ENCODE assay signal across 11 mouse cellular contexts in genomic region chr7:141564561-141564960, GRCm38 (mm10). TPM values are rescaled to one million over a fixed set of nuclear protein-coding genes. Genes with fewer than 3 reads are reported as not detected.
DNase-seq lines count a peak whose midpoint lies in the region; ATAC-seq and TF ChIP-seq lines count a peak whose summit lies in the region.
"Had no signal": no experiment of that assay in that cellular context is flagged by ENCODE, and none has a peak within 500 bp of the region (broad histone marks: within the 10 kb centered on the region; RNA-seq: fewer than 3 reads in every experiment).

No protein-coding gene starts in this region.

- H3K36me3 ChIP-seq in heart, embryonic 13.5 days: peaks cover 12% of the 10 kb centered on the region
- H3K36me3 ChIP-seq in heart, adult 2 months (ENCODE audit: control insufficient read depth, insufficient read depth, low read length): no peaks in the 10 kb centered on the region
- no peaks in the 10 kb centered on the region; the same call in 1 of the 2 replicates for H3K36me3 ChIP-seq in neural tube, embryonic 12.5 days
- H3K36me3 ChIP-seq in stomach, embryonic 16.5 days (ENCODE audit: control insufficient read depth, insufficient read depth, low read length): no peaks in the 10 kb centered on the region

- no peak for ATAC-seq in heart, embryonic 13.5 days (ENCODE audit: extremely low read depth, insufficient number of reproducible peaks, low FRiP score, low TSS enrichment)
- no peak for ATAC-seq in neural tube, embryonic 12.5 days (ENCODE audit: low FRiP score, low read depth)
- ATAC-seq in stomach, embryonic 16.5 days (ENCODE audit: insufficient read depth, low FRiP score): no peak

- H3K4me2 ChIP-seq in heart, embryonic 13.5 days: peak overlapping the region; percentile 95; the same call in 1 of the 2 replicates
- 0 out of 2 replicates have a peak overlapping the region, but pooled peaks have one; percentile 26 for H3K4me2 ChIP-seq in neural tube, embryonic 12.5 days (replicated peaks)
- H3K4me2 ChIP-seq in stomach, embryonic 16.5 days (ENCODE audit: low read depth, low read length): peak overlapping the region; percentile 75; the same call in 1 of the 2 replicates

- no peak for TF ChIP-seq CTCF in heart, adult 2 months (IDR thresholded peaks at IDR 0.05)

- H3K4me3 ChIP-seq in heart, embryonic 13.5 days: 0 out of 2 replicates have a peak overlapping the region, but pooled peaks have one; percentile 4
- H3K4me3 ChIP-seq in heart, adult 2 months: no peak overlapping the region
- no peak overlapping the region for H3K4me3 ChIP-seq in neural tube, embryonic 12.5 days
- H3K4me3 ChIP-seq in stomach, embryonic 16.5 days (replicated peaks; ENCODE audit: low read length): no peak overlapping the region

- no peak for DNase-seq in heart, adult 2 months
- no peak for DNase-seq in neural tube, embryonic 10.5 days (ENCODE audit: extremely low spot score, low spot score)
- DNase-seq in fibroblast of lung, adult 2 months (ENCODE audit: low read depth): peak; percentile 81
- no peak for DNase-seq in right cerebral cortex, postnatal 25 days
- no peak for DNase-seq in layer of hippocampus, postnatal 25 days (ENCODE audit: extremely low spot score in 1 of 2, low spot score in 1 of 2)
- DNase-seq: gastrocnemius, postnatal 36 days; kidney, postnatal 10 days had no signal

- peak overlapping the region; percentile 62 for H3K9ac ChIP-seq in heart, embryonic 13.5 days
- H3K9ac ChIP-seq in heart, adult 2 months (ENCODE audit: low read depth, low read length): no peak overlapping the region
- no peak overlapping the region for H3K9ac ChIP-seq in neural tube, embryonic 12.5 days
- peak overlapping the region; percentile 33; the same call in 1 of the 2 replicates for H3K9ac ChIP-seq in stomach, embryonic 16.5 days (ENCODE audit: low read length)

- intact Hi-C loops in heart, adult 2 months (cut with DNase I): loop anchor here (5.0 kb wide), 2 partner anchors 48 to 338 kb away; no protein-coding TSS in a partner anchor

- no peak overlapping the region for H3K27ac ChIP-seq in heart, embryonic 13.5 days (replicated peaks)
- no peak overlapping the region for H3K27ac ChIP-seq in heart, adult 2 months
- no peak overlapping the region for H3K27ac ChIP-seq in neural tube, embryonic 12.5 days
- H3K27ac ChIP-seq in stomach, embryonic 16.5 days (ENCODE audit: low read length): peak overlapping the region; percentile 50
- H3K27ac ChIP-seq: macrophage had no signal

- H3K9me3 ChIP-seq in heart, embryonic 13.5 days: no peaks in the 10 kb centered on the region
- no peaks in the 10 kb centered on the region for H3K9me3 ChIP-seq in neural tube, embryonic 12.5 days
- H3K9me3 ChIP-seq in stomach, embryonic 16.5 days (replicated peaks; ENCODE audit: control insufficient read depth, low read length): no peaks in the 10 kb centered on the region

- peaks cover 9% of the 10 kb centered on the region for H3K79me2 ChIP-seq in heart, adult 2 months (replicated peaks; ENCODE audit: control insufficient read depth, insufficient read depth, low read length)

- no peaks in the 10 kb centered on the region for H3K27me3 ChIP-seq in heart, embryonic 13.5 days (replicated peaks)
- H3K27me3 ChIP-seq in heart, adult 2 months (ENCODE audit: control insufficient read depth, insufficient read depth, low read length): no peaks in the 10 kb centered on the region
- H3K27me3 ChIP-seq in neural tube, embryonic 12.5 days (replicated peaks): no peaks in the 10 kb centered on the region
- no peaks in the 10 kb centered on the region for H3K27me3 ChIP-seq in stomach, embryonic 16.5 days (ENCODE audit: control insufficient read depth, insufficient read depth, low read length)

- no peak for TF ChIP-seq EP300 in heart, adult 2 months (IDR thresholded peaks at IDR 0.05; ENCODE audit: insufficient read depth, low read depth, low read length)

- TF ChIP-seq POLR2A in heart, adult 2 months (IDR thresholded peaks at IDR 0.05; ENCODE audit: insufficient read depth, low read depth, low read length): no peak

- WGBS in heart, embryonic 13.5 days: 53% methylated on average over 7 of the region's 7 CpGs
- WGBS in heart, adult 2 months: 66% methylated on average over 7 of the region's 7 CpGs
- WGBS in neural tube, embryonic 12.5 days: 70% methylated on average over 7 of the region's 7 CpGs
- 61% methylated on average over 7 of the region's 7 CpGs for WGBS in stomach, embryonic 16.5 days

- peaks cover 53% of the 10 kb centered on the region for H3K4me1 ChIP-seq in heart, embryonic 13.5 days
- peaks cover 2% of the 10 kb centered on the region for H3K4me1 ChIP-seq in heart, adult 2 months (ENCODE audit: control insufficient read depth, insufficient read depth, low read length)
- H3K4me1 ChIP-seq in neural tube, embryonic 12.5 days: peaks cover 27% of the 10 kb centered on the region
- H3K4me1 ChIP-seq in stomach, embryonic 16.5 days (ENCODE audit: control insufficient read depth, insufficient read depth, low read length): peaks cover 24% of the 10 kb centered on the region

RNA-seq across cellular contexts. Expression of gene Ap2a2, which starts 2.6 kb away (rescaled TPM):
- polyA plus RNA-seq in heart, embryonic 13.5 days (2015; fragmentation: Nextera tagmentation; extraction: Ambion mirVana): 50.8 and 54.8 TPM in 2 replicates
- 10 to 100 TPM; 55.1 to 58.3 TPM for total RNA-seq in heart, adult 2 months (2021)
- 28.5 and 29.9 TPM in 2 replicates for polyA plus RNA-seq in heart, adult 2 months (2012; rRNA removed)
- polyA plus RNA-seq in neural tube, embryonic 12.5 days (2016; fragmentation: Nextera tagmentation; extraction: Ambion mirVana): 111 and 117 TPM in 2 replicates
- polyA plus RNA-seq in stomach, embryonic 16.5 days (2015; fragmentation: Nextera tagmentation; extraction: Ambion mirVana): 86.0 and 91.0 TPM in 2 replicates
- 100 to 1,000 TPM; 238 to 254 TPM for total RNA-seq in layer of hippocampus, postnatal 25 days (2021)

RNA-seq across cellular contexts. Expression of gene Chid1, which starts 24.9 kb away (rescaled TPM):
- polyA plus RNA-seq in heart, embryonic 13.5 days (2015; fragmentation: Nextera tagmentation; extraction: Ambion mirVana): 36.3 TPM in 2 replicates
- total RNA-seq in heart, adult 2 months (2021): 10 to 100 TPM; 45.9 to 52.7 TPM
- polyA plus RNA-seq in heart, adult 2 months (2012; rRNA removed): 20.2 and 30.1 TPM in 2 replicates
- polyA plus RNA-seq in neural tube, embryonic 12.5 days (2016; fragmentation: Nextera tagmentation; extraction: Ambion mirVana): 31.7 and 33.7 TPM in 2 replicates
- polyA plus RNA-seq in stomach, embryonic 16.5 days (2015; fragmentation: Nextera tagmentation; extraction: Ambion mirVana): 54.0 and 60.5 TPM in 2 replicates
- total RNA-seq in layer of hippocampus, postnatal 25 days (2021): 10 to 100 TPM; 81.3 to 84.0 TPM

Comparison
In these comparisons a context has a peak if more than half of its experiments do, and no peak if none do; other contexts are left out.
1. H3K9ac ChIP-seq: peak in heart, embryonic 13.5 days (single experiment) and stomach, embryonic 16.5 days (single experiment); none in heart, adult 2 months (single experiment) and neural tube, embryonic 12.5 days (single experiment).
2. H3K4me2 ChIP-seq: peak in every context shown above with its lines; median percentile 95 in heart, embryonic 13.5 days; 75 in stomach, embryonic 16.5 days; 26 in neural tube, embryonic 12.5 days.